Mouse (Mus musculus) neural tube, embryonic 15.5 days (tissue): ENCODE measurements around the gene Rfpl4. TPM values are rescaled to one million over a fixed set of nuclear protein-coding genes. Genes with fewer than 3 reads are reported as not detected.
A peak's percentile ranks its signal among the peaks of the same experiment; 100 is the strongest.
"Not testable (repeated sequence)": the region's sequence is repeated elsewhere in the genome, so short reads cannot be mapped to it uniquely, and the experiment has no call there.

Source experiments
- ATAC-seq: fragments of 200-750 bp; cut with Nextera tagmentation; 2 replicates; pipeline ENCODE4 v1.8.0; 2017; ENCODE audit warnings: mild to moderate bottlenecking, moderate TSS enrichment, moderate library complexity; ENCODE audit not compliant: low FRiP score
- H3K27ac ChIP-seq: fragments of 300-500 bp; sonication (generic); replicated peaks from 2 replicates; pipeline ENCODE4 v1.5.1; 2015; ENCODE audit warnings: mild to moderate bottlenecking, inconsistent platforms
- H3K27me3 ChIP-seq: fragments of 300-500 bp; sonication (generic); replicated peaks from 2 replicates; pipeline ENCODE4 v1.6.1; 2015; ENCODE audit warnings: inconsistent platforms
- H3K36me3 ChIP-seq: fragments of 300-500 bp; sonication (generic); 2 replicates; pipeline ENCODE4 v1.6.1; 2015; ENCODE audit warnings: inconsistent platforms
- H3K4me1 ChIP-seq: fragments of 300-500 bp; sonication (generic); 2 replicates; pipeline ENCODE4 v1.6.1; 2015; ENCODE audit warnings: inconsistent platforms
- H3K4me2 ChIP-seq: fragments of 300-500 bp; sonication (generic); 2 replicates; pipeline ENCODE4 v1.6.1; 2015; ENCODE audit warnings: inconsistent platforms, mild to moderate bottlenecking, moderate library complexity
- H3K4me3 ChIP-seq: fragments of 300-500 bp; sonication (generic); replicated peaks from 2 replicates; pipeline ENCODE4 v1.5.1; 2015; ENCODE audit warnings: mild to moderate bottlenecking, inconsistent platforms
- H3K9ac ChIP-seq: fragments of 300-500 bp; sonication (generic); replicated peaks from 2 replicates; pipeline ENCODE4 v1.6.1; 2015; ENCODE audit warnings: mild to moderate bottlenecking, inconsistent platforms
- H3K9me3 ChIP-seq: fragments of 300-500 bp; sonication (generic); replicated peaks from 2 replicates; pipeline ENCODE4 v1.6.1; 2016; ENCODE audit warnings: inconsistent platforms
- WGBS: fragments of 180-500 bp; shearing (Covaris S2); methylation state at CpG from one replicate; pipeline ENCODE4 v1.1.7; 2015; ENCODE audit warnings: mixed read lengths; 5-methylcytosine and 5-hydroxymethylcytosine counted together
- polyA plus RNA-seq: library from polyadenylated mRNA; unstranded; fragments of >200 nt; fragmentation: Nextera tagmentation; extraction: Ambion mirVana; gene quantifications from 2 replicates; pipeline ENCODE4 v1.2.1, GENCODE M21; 2015

The Rfpl4 gene
- polyA plus RNA-seq, 1 experiment from 2014 or later = not detected

DNA sequence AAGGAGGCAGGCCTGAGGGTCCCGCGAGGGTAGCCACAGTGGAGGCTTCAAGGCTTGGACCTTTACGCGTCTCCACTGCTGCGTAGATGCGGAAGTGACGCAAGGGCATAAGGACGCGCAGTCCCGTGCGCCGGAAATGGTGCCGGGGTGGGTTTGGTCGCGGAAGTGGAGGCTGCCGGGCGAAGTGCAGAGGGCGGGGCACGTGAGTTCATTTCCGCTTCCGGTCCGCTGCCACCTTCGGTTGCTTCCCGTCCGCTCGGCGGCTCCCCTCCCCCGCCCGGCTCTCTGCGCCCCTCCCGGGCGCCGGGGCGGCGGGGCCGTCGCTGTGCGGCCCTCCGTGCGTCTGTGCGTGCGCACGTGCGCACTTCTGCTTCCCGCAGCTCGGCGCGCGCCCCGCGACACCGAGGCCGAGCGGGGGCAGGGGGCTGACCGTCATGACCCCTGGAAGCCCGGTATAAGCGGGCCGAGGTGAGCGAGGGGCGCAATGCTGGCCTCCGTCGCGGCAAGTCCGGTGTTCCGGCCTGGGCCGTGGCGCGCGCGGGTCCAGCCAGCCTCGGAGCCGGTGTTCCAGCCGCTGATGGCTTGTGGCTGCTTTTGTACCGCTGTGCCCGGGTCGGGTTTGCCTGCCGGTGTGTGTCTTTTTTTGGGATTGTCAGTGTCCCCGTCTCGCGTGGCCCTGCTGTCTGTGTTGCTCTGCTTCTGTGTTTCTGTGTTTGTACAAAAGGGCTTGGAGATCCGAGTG is 36.6 kb downstream of the Rfpl4 start, which contains the start of gene Epn1:
TSS of gene Epn1 (plus strand) at position 226 of the 742 bp plus-strand sequence.
- Histone ChIP-seq H3K9me3 (no peaks in the 10 kb centered on the region), H3K4me3 (peak within 1 kb of the TSS; percentile 94), H3K4me2 (peak within 1 kb of the TSS; percentile 67), H3K27ac (peak within 1 kb of the TSS; percentile 88), H3K4me1 (peaks cover 32% of the 10 kb centered on the region), H3K36me3 (peaks cover 39% of the 10 kb centered on the region), H3K9ac (peak within 1 kb of the TSS; percentile 96), H3K27me3 (no peaks in the 10 kb centered on the region)
- ATAC-seq = peak; percentile 96
- WGBS = under 1% methylated on average over 78 of the region's 81 CpGs

DNA sequence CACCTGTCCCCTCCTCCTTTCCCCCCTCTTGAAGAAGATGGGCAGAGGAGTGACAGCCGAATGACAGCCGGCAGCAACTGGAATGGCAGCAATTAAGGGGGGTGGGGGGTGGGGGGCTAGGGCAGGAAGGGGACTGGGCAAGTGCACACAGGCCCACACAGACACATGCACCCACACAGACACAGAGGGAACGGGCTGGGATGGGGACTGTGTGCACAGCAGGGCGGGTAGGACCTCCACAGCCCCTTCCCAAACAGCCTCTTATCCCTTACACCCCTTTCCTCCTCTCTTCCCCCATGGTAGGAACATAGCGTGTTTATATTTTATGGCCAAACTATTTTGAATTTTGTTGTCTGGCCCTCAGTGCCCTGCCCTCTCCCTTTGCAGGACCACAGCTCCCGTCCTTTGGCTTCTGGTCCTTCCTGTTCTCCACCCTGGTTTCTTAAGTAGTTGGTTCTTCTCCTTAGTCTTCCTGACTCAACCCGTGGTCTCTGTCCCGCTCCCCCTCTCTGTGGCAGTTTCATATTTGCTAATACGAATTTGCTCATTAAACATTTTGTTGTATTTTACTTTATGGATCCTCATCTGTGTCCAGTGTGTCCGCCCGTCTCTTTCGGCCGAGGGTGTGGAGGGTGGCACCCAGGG is 37.3 kb downstream of the Rfpl4 start:
- not testable (repeated sequence) for H3K27me3 ChIP-seq, H3K9me3 ChIP-seq
- H3K27ac ChIP-seq = peak overlapping the region; percentile 88
- H3K36me3 ChIP-seq = peaks cover 46% of the 10 kb centered on the region
- H3K4me1 ChIP-seq = peaks cover 30% of the 10 kb centered on the region
- peak overlapping the region; percentile 67 for H3K4me2 ChIP-seq
- peak overlapping the region; percentile 94 for H3K4me3 ChIP-seq
- 51% methylated on average over 10 of the region's 13 CpGs for WGBS
- ATAC-seq = peak; percentile 48
- peak overlapping the region; percentile 96; the same call in 1 of the 2 replicates for H3K9ac ChIP-seq

DNA sequence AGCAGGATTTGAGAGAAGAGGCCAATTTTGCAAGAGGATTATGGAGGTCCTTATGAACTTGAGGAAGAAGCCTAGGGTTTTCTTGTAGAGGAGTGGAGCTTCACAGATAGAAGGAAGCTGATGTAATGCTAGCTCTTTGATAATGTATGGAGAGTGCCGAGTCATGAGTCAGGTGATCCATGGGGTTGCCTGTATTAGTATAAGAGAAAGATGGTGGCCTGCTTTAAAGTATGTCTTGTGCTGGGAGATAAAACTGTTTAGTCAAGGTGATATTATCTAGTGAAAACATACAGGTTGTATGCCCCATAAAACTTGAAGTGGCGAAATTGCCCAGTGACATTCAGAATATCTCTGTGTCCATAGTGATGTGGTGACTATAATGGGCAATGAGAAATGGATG is 39.8 kb downstream of the Rfpl4 start:
- H3K36me3 ChIP-seq = peaks cover 63% of the 10 kb centered on the region
- no peaks in the 10 kb centered on the region for H3K27me3 ChIP-seq
- H3K9me3 ChIP-seq = no peaks in the 10 kb centered on the region
- no peak overlapping the region for H3K9ac ChIP-seq
- no peak overlapping the region for H3K4me2 ChIP-seq
- ATAC-seq = no peak
- WGBS = 87% methylated on average over 2 of the region's 2 CpGs
- H3K27ac ChIP-seq = no peak overlapping the region
- no peak overlapping the region for H3K4me3 ChIP-seq
- peaks cover 13% of the 10 kb centered on the region for H3K4me1 ChIP-seq

DNA sequence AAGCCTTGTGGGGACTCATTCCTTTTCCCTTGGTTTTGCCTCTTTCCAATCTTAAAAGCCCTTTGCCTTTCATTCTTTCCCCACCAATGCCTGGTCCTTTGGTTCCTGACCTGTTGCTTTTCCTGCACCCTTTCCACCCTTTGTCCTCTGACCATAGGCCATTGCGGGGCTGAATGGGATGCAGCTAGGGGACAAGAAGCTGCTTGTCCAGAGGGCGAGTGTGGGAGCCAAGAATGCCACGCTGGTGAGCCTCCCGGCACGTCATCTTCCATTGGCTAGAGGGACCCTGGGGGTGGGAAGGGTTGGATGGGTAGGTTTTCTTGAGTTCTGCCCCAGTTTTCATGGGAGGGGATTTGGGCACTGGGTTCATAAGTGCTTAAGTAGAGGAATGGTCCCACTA is 41.8 kb downstream of the Rfpl4 start:
- no peak overlapping the region for H3K27ac ChIP-seq
- peaks cover 82% of the 10 kb centered on the region for H3K36me3 ChIP-seq
- H3K9me3 ChIP-seq = no peaks in the 10 kb centered on the region
- H3K9ac ChIP-seq = no peak overlapping the region
- no peak overlapping the region for H3K4me2 ChIP-seq
- H3K4me3 ChIP-seq = no peak overlapping the region
- WGBS = 96% methylated on average over 5 of the region's 5 CpGs
- no peak for ATAC-seq
- H3K27me3 ChIP-seq = no peaks in the 10 kb centered on the region
- H3K4me1 ChIP-seq = no peaks in the 10 kb centered on the region

DNA sequence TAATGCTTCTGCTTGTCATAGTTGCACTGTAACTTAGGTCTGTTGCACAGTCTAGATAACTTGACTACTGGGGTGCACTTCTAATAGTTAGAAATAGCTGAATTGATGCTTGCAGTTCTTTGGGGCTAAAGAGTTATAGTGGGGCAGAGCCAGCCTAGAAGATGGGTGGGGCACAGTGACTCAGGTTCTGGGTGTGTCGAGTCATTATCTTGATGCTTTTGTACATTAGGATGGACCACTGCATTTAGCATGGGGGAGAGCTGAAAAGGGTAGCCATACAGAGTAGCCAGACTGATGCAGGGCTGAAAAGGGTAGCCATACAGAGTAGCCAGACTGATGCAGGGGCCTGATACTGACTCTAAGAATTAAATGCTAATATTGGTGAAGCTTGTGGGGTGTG is 43.2 kb downstream of the Rfpl4 start:
- Histone ChIP-seq H3K27ac (no peak overlapping the region), H3K9ac (no peak overlapping the region), H3K36me3 (peaks cover 93% of the 10 kb centered on the region), H3K9me3 (no peaks in the 10 kb centered on the region), H3K4me2 (no peak overlapping the region), H3K4me1 (no peaks in the 10 kb centered on the region), H3K4me3 (no peak overlapping the region), H3K27me3 (no peaks in the 10 kb centered on the region)
- 69% methylated on average over 1 of the region's 1 CpGs for WGBS
- ATAC-seq = no peak

DNA sequence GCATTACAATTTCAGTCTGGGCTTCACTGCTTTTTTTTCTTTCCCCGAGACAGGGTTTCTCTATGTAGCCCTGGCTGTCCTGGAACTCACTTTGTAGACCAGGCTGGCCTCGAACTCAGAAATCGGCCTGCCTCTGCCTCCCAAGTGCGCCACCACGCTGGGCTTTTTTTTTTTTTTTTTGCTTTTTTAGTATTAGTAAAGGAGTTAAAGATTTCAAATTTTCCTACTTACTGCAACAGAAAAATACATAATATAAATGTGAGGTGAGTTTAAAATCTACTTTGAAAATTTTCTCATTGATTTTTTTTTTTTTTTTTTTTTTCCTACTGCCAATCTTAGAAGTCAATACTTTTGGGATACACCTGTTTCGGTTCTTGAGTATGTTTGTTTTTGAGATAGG is 51.9 kb downstream of the Rfpl4 start:
- no peak for ATAC-seq
- no peak overlapping the region for H3K9ac ChIP-seq
- H3K27me3 ChIP-seq = no peaks in the 10 kb centered on the region
- H3K4me1 ChIP-seq = peaks cover 43% of the 10 kb centered on the region
- WGBS = 95% methylated on average over 6 of the region's 6 CpGs
- H3K4me3 ChIP-seq = 0 out of 2 replicates have a peak overlapping the region, but pooled peaks have one; percentile 66
- no peak overlapping the region for H3K27ac ChIP-seq
- H3K9me3 ChIP-seq = no peaks in the 10 kb centered on the region
- peaks cover 37% of the 10 kb centered on the region for H3K36me3 ChIP-seq
- H3K4me2 ChIP-seq = no peak overlapping the region

DNA sequence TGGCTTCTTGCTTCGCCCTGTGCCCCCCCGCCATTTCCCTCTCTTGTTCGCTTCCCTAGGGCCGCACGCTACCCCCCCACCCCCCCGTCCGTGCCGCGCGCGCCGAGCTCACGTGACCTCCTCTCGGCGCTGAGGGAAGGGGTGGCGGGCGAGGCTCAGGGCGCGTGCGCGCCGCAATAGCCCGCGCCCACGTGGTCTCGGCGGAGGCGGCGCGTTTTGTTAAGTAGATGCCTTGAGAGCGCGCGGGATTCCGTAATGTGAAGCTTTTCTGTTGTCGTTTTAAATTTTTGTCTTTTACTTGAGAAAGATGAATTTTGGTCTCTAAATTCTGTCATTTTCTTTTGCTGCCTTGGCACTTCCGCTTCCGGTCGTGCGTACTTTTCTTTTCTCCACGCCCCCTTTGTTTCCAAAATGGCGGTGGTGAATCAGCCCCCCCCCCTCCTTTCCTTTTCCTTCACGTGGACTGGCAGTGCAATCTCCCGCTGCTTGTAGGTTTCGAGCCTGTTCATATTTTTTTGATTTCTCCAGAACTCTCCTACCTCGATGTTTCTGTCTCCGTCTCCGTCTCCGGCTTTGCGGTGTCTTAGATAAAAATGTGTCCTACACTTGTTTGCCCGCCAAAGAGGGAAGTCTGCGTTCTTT is 54.3 kb downstream of the Rfpl4 start:
- no peaks in the 10 kb centered on the region for H3K9me3 ChIP-seq
- peak overlapping the region; percentile 66 for H3K4me3 ChIP-seq
- H3K9ac ChIP-seq = peak overlapping the region; percentile 85
- peak; percentile 46 for ATAC-seq
- 0% methylated on average over 48 of the region's 51 CpGs for WGBS
- H3K27me3 ChIP-seq = no peaks in the 10 kb centered on the region
- peak overlapping the region; percentile 99 for H3K27ac ChIP-seq
- H3K4me1 ChIP-seq = peaks cover 67% of the 10 kb centered on the region
- H3K4me2 ChIP-seq = peak overlapping the region; percentile 78
- H3K36me3 ChIP-seq = peaks cover 13% of the 10 kb centered on the region

DNA sequence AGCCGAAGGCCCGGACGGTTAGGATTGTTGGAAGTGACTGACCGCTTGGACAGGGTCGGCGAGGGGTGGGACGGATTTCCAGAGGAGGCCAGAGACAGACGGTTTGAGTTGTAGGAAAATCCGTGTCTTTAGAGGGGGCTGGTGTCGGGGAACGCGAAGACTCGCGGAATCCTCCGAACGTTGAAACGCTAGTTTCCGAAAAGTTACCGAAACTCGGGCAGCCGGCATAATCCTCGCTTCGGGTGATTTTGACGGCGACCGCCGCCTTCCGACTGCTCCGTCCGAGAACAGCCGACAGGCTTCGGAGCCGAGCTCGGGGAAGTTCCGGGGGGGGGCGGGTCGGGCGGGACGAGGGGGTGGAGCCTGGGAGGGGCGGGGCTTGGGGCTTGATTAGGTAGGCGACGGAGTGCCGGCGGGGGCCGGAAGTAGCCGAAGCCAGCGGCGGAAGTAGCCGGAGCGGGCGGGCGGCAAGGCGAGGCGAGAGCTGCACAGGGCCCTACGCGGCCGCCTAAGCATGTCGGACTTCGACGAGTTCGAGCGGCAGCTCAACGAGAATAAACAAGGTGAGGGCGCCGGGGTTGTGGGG is 54.9 kb downstream of the Rfpl4 start, which contains the start of gene U2af2:
TSS of gene U2af2 (plus strand) at position 370 of the 586 bp plus-strand sequence.
- peaks cover 73% of the 10 kb centered on the region for H3K4me1 ChIP-seq
- H3K4me3 ChIP-seq = peak within 1 kb of the TSS; percentile 66
- H3K27me3 ChIP-seq = no peaks in the 10 kb centered on the region
- ATAC-seq = peak; percentile 83
- H3K9ac ChIP-seq = peak within 1 kb of the TSS; percentile 85
- under 1% methylated on average over 55 of the region's 65 CpGs for WGBS
- no peaks in the 10 kb centered on the region for H3K9me3 ChIP-seq
- peak within 1 kb of the TSS; percentile 78 for H3K4me2 ChIP-seq
- peak within 1 kb of the TSS; percentile 99 for H3K27ac ChIP-seq
- peaks cover 7% of the 10 kb centered on the region; the same call in 1 of the 2 replicates for H3K36me3 ChIP-seq

DNA sequence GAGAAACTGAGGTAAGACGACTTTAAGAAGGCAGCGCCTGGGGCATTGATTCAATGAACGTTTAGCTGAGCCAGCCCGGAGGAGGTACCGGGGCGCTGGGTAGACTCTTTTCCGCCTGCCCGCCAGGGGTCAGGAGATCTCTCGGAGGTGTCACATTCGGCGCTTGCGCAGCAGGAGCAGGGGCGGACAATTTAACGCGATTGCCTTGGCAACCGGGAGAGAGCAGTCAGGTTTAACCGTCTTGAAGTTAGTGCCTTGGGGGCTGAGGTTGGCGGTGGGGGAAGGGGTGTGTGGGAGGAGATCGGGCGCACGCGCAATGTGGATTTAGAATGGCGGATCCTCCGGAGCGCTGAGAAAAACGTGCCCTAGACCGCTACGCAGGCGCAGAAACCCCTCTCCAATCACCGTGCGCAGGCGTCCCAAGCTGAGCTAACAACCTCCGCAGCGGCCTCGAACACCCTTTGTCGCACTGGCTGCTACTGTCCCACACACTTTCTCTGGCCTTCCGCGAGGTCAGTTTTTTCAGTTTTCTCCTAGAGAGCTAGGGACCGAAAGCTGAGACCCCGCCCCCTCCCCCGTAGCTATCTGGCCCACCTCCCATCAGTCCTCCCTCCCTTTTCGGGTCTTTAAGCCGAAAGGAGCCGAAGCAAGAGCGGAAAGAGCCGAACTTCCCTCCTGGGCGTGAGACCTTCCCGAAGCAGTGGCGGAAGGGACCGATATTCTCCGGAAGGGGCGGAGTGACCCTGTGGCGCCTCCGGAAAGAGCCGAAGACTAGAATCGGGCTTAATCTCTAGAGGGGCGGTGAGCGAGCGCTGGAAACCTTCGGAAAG is 55.6 kb downstream of the Rfpl4 start:
- no peaks in the 10 kb centered on the region for H3K36me3 ChIP-seq
- H3K4me3 ChIP-seq = peak overlapping the region; percentile 66
- no peaks in the 10 kb centered on the region for H3K27me3 ChIP-seq
- peak overlapping the region; percentile 99 for H3K27ac ChIP-seq
- H3K9ac ChIP-seq = peak overlapping the region; percentile 85
- H3K9me3 ChIP-seq = no peaks in the 10 kb centered on the region
- peak overlapping the region; percentile 78 for H3K4me2 ChIP-seq
- peaks cover 73% of the 10 kb centered on the region for H3K4me1 ChIP-seq
- ATAC-seq = peak; percentile 89
- under 1% methylated on average over 60 of the region's 60 CpGs for WGBS

DNA sequence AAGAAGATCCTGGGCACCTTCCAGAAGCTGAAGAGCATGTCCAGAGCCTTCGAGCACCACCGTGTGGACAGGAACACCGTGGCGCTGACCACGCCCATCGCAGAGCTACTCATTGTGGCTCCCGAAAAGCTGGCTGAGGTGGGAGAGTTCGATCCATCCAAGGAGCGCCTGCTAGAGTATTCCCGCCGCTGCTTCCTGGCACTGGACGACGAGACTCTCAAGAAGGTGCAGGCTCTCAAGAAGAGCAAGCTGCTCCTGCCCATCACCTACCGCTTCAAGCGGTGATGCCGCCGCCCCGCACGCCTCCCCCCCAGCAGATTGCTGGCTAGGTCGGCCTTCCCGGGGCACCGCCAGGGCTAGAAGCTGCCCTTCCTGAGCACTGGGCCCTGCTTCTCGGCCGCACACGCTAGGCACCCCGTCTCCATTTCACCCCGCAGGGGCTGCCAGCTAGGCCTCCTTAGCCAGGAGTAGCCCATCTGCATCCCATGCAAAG is 56.5 kb downstream of the Rfpl4 start:
- peak overlapping the region; percentile 85 for H3K9ac ChIP-seq
- peak; percentile 0; the same call in 1 of the 2 replicates for ATAC-seq
- peaks cover 73% of the 10 kb centered on the region for H3K4me1 ChIP-seq
- no peaks in the 10 kb centered on the region for H3K9me3 ChIP-seq
- peaks cover 6% of the 10 kb centered on the region for H3K27me3 ChIP-seq
- 1% methylated on average over 27 of the region's 27 CpGs for WGBS
- H3K4me3 ChIP-seq = peak overlapping the region; percentile 66
- no peaks in the 10 kb centered on the region for H3K36me3 ChIP-seq
- H3K4me2 ChIP-seq = peak overlapping the region; percentile 78
- H3K27ac ChIP-seq = peak overlapping the region; percentile 99
